Mouse (Mus musculus) cerebellum, adult (tissue): ENCODE results near the gene Sept9.

Experiments used
- ATAC-seq: cut with Nextera tagmentation; 2 replicates; pipeline ENCODE4 v1.9.2; 2017; ENCODE audit warnings: mild to moderate bottlenecking, moderate library complexity, mixed read lengths; ENCODE audit not compliant: insufficient number of reproducible peaks, low FRiP score, low TSS enrichment

Sept9 gene

DNA sequence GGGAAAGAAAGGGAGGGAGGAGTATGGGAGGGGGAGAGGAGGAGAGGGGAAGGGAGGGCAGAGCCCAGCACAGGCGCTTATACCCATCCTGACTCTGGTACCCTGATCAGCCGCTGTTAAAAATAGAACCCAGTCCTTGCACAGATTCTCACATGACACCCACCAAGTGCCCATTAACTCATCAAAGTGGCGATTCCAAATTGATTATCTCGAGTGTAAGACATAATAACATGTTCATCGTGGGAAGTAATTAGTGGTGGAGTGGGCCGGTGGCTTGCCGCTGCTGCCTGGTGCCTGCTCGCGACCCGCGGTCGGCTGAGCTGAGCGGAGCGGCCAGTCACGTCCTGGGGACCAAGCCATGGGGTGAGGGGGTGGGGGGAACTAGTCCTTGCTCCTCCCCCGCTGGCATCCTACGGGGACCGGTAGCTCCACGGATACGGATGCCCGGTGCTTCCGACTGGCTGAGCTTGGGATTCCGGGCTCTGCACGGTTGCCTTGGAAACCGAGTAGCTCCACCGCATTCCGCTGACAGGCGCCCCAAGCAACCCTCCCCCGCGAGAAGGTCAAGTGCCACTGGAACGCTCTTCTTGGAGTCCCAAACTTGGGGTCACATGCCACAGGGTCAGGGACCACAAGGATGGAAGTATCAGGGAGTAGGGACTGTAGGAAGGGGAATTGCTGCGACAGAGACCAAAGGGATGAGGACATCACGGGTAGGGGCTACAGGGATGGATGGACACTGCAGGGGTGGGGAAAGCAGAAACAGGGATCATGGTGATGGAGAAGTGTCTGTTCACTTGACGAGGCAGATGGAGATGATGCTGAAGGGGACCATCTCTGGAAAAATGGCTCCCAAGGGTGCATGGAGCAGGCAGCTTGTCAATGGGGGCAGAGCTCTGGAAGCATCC lies 195.0 kb downstream of the Sept9 start:
- 0 out of 2 replicates have a peak, but pooled peaks have one; percentile 36 for ATAC-seq

DNA sequence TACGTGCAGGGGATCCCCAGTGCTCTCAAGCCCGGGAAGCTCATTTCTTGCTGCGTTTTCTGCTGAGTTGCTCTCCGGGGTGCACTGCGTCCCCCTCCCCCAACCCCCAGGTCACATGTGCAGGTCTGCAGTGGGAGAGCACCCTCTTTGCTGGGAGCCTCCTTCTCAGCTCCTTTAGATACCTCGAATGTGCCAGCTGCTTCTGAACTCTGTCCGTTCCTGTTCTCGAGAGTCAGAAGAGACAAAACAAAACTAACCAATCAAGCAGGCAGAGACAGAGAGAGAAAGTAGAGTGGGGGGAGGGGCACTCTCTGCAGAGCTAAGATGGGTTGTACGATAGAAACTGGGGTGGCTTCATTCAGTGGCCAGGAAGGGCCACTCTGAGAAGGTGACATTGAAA lies 195.8 kb downstream of the Sept9 start:
- ATAC-seq, result no peak

DNA sequence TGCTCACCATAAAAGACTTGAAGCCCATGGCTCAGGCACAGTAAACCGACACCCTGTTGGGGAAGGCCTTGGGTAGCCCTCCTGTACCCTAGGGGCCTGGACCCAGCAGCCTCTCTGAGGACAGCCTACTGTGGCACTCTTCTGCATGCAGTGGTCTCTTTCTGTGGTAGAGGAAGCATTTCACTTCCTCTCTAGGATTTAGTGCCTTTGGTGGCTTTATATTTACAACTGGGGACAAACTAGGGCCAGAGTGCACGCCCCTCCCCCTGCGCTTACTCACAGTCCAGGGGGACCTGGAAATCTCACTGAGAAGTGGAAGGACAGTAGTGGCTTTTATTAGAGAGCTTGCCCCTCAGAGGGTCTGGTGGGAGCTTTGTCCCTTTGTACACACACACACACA lies 197.5 kb downstream of the Sept9 start:
- no peak for ATAC-seq

DNA sequence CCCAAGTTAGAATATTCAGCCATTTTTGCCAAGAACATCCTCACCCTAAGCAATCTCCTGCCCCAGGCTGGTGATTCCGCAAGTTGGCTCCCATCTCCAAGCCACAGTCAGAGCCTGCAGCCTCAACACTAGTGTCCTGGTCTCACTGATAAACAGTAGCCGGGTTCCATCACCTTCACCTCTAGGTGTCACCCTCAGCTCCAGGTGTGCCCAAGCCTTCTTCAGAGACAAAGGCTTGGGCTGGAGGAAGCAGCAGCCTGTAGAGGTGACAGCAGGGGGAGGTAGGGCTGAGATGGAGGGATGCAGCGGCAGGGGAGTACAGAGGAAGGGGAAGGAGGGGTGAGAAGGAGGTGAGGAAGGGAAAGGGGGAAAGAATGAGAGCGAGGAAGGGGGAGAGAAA lies 198.3 kb downstream of the Sept9 start:
- 0 out of 2 replicates have a peak, but pooled peaks have one; percentile 52 for ATAC-seq

DNA sequence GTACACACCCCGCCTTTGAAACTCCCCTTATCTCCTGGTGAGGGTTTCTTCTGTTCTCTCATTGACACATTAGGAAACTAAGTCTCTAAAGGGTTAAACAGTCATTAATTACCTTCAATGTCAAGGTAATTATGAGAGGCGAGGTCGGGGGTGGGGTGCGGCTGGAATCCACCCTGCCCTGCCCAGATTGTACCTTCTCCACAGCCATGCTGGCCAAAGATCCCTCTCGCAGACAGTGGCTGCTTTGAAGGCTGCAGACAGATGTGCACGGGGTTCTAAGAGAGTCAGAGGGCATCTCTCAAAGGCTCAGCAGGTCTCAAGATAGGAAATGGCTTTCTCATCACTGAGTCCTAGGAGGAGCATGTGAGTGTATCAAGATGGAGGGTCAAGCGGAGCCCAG lies 198.7 kb downstream of the Sept9 start:
- no peak for ATAC-seq

DNA sequence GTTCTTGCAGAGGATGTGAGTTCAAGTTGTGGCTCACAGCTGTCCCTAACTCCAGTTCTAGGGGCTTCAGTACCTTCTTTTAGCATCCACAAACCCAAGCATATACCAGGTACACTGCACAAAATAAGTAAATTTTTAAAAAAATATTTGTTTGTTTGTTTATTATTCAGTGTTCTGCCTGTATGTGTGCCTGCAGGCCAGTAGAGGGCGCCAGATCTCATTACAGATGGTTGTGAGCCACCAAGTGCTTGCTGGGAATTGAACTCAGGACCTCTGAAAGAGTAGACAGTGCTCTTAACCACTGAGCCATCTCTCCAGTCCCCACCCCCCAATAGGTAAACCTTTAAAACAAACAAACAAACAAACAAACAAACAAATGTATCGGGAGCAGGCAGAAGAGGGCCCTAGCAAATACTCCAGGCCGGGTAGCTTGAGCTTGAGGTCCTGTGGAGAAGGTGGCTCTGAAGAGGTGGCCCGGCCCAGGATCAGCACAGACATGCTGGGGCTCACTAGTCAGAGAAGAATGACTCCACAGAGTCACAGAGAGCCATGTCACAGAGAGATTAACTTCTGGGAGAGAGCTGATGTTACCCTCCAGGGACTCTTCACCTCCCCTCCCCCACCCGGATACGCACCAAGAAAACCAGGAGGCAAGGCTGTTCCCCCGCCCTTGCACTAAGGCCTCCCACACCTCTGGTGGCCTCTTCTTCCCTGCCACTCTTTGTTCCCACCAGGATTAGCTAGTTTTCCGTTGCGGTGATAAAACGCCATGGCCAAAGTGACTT lies 202.3 kb downstream of the Sept9 start:
- no peak for ATAC-seq

DNA sequence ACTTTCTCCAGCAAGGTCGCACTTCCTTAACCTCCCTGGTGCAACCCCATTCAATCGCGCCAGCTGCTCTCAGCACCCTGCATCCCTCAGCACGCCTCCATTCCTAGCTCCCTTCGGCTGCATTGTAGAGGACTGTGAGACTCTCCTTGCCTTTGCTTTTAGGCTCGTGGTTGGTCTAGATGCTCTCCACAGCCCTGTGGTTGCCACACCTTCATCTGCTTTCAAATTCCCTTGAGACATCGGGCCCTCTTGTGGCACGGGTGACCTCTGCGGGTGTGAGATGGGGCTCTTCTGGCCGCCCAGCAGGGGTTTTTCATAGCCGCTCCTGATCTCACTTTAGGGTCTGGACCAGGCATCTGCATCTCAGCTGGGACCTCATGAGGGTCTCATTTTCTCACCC lies 203.1 kb downstream of the Sept9 start:
- ATAC-seq, result no peak

DNA sequence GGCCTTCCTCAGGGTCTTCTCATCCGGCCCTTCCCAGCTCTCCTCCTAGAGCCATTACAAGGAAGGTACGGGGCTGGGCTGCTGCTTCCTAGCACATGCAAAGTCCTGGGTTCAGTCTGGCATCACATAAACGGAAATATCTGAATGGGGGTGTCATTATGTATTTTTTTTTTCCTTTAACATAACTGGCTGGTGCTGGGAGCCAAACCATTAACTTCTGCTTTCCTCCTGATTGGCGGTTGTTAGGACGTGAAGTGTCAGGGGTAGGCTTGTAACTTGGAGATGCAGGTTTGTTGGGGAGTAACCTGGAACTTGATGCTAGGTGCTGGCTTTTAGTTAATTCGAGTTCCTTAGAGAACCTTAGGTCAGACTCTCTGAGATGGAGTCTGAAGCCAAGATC lies 203.6 kb downstream of the Sept9 start:
- ATAC-seq, result no peak

DNA sequence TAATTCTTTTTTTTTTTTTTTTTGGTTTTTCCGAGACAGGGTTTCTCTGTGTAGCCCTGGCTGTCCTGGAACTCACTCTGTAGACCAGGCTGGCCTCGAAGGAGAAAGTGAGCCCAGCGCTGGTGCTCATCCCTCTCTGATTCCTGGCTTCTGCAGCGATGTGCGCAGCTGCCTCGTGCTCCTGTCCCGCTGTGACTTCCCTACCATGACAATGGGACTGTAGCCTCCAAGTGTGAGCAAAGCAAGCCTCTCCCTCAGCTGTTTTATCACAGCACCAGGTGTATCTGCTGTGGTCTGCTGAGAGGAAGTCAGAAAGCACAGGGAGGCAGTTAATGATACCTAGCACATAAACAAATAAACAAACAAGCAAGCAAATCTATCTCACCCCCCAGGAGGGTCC lies 204.3 kb downstream of the Sept9 start:
- no peak for ATAC-seq

DNA sequence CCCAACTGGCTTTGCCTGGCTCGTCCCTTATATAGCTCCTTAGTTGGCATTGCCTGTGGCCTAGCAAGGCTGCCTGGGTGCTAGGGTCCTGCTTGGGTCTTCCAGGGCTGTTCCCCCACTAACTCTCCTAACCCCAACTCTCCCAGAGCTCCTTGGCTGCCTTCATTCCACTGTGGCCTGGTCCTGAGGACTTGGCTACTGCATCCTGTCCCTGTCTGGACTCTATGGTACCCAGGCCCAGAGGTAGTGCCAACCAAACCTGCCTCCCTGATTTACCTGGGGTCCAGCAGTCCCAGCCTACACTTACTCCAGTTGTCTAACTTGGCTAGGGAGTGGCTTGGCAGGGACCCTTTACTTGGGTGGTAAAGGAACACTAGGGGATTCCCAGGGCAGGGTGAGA lies 207.2 kb downstream of the Sept9 start:
- ATAC-seq, result no peak

DNA sequence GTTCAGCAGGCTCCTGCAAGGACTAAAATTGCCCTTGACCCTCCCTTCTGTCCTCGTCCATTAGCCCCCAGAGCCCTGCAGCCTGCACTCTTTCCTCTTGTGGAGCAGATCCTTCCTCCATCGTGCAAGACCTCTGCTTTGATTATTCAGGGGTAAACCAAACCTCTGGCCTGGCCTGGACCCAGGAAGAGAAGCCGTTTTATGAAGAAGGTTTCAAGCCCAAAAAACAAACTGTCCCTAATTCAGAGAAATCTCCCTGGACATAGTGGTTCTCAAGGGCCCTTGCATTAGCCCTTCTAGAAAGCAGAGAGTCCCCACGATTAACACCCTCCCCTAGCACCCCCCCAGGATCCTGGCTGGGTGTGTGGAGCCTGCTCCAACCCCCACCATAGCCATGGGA lies 207.7 kb downstream of the Sept9 start:
- no peak for ATAC-seq

DNA sequence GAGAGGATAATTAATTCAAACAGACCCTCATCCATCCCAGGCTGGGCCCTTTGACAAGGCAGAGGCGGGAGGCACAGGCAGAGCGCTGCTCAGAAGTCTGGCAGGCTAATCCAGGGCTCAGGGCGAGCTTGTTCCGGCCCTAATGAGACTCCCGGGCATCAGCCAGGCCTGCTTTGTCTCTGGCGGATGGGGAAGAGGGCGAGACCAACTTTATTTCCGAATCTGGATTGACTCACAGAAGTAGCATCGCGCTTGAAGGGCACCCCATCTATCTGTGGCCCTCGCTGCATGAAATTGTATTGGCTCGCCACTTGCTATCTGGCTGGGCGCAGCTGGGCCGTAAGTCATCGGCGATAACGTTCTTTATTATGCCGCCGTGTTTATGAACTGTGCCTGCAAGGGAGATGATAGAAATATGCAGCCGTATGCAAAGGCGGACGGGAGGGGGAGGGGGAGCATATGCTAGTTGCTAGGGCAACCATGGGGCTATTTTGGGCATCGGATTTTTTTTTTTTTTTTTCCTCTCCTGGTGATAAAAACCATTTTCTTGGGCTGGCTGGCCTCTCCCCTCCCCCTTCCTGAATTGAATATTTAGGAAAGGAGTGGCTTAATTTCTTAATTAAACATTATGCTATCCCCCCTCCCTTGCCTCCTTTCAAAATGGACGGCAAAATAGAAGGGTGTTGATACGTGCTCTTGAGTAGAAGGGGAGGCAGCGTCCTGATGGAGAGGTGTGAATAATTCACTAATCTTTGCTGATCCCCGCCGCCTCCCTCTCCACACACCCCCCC lies 208.4 kb downstream of the Sept9 start:
- peak; percentile 45; the same call in 1 of the 2 replicates for ATAC-seq

DNA sequence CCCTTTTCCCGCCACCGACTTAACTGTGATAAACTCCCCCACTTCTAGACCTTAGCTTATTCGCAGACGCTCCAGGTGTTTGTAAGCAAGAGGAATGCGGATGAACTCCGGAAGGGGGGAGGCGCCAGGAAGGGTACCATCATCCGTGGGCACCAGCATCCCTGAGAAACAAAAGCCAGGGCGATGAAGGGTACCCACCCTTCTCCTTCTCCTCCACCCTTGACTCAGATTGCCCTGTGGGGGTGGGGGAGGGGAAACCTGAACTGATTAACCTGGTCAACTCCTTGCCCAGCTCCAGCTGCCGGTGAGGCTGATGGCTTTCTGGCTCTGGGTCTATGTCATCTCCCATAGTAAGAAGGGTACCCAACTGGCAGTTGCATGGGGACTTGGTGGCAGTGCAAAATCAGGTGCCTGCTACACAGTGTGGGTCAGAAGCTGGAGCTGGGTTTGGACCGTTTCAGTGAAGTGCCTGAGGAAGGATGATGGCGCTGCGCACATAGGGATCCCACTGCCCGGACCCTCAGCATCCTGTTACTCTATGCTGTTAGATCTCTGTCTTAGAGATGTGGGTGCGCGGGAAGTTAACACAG lies 209.1 kb downstream of the Sept9 start:
- ATAC-seq, result no peak

DNA sequence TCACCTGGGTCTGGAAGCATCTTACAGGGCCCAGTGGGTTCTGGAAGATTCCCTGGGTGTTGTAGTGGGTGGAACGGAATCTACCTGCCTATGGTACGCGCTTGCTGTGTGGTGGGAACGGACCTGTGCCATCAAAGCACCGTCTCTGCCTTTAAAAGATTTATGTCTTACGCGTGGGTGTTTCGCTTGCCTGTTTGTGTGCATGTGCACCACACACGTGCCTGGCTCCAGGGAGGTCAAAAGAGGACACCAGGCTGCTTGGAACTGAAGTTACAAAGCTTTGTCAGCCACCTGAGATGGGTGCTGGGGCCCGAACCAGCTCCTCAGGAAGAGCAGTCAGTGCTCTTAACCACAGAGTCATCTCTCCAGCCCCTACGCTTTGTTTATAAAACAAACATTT lies 209.9 kb downstream of the Sept9 start:
- no peak for ATAC-seq

DNA sequence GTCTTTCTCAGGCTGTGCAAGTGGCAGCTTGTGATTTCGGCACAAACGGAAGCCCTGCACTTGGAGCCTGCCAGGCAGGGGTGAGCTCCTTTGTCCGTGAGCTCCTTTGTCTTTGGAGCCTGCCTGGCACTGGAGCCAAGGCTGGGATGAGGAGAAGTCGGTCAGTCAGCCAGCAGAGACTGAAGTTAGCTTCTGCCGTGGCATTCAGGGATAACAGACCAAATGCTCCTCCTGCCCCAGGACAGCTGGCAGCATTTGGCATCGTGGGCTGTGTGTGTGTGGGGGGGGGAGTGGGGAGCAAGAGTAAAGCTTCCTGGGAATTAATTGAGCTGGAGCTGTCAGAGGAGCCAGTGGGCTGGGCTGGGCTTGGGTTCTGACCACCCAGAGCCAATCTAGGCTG lies 210.6 kb downstream of the Sept9 start:
- ATAC-seq, result 0 out of 2 replicates have a peak, but pooled peaks have one; percentile 37

DNA sequence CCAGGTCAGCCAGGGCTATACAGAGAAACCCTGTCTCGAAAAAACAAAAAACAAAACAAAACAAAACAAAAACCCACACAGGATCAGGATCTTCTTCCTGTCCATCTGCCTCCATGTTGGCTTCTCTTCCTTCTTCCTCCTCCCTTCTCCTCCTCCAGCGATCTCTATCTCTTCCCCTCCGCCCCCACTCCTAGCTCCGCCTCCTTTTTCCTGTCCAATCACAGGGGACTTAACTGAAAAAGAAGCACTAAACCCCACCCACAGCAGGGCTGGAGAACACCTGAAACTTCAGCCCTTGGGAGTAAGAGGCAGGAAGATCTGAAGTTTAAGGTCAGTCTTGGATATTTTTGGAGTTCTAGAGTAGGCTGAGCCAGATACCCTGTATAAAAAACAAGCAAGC lies 212.2 kb downstream of the Sept9 start:
- ATAC-seq, result no peak
